8 mouse cellular contexts compared by ENCODE assay signal in genomic region chrX:48455018-48455417, GRCm38 (mm10). TPM values are rescaled to one million over a fixed set of nuclear protein-coding genes. Genes with fewer than 3 reads are reported as not detected.
DNase-seq lines count a peak whose midpoint lies in the region; ATAC-seq and TF ChIP-seq lines count a peak whose summit lies in the region.

No protein-coding gene starts in this region.

- WGBS in heart, embryonic 16.5 days: 13% methylated on average over 9 of the region's 9 CpGs
- WGBS in embryonic facial prominence, embryonic 13.5 days: 55% methylated on average over 9 of the region's 9 CpGs
- 17% methylated on average over 9 of the region's 9 CpGs for WGBS in liver, embryonic 15.5 days (ENCODE audit: insufficient replicate concordance)
- 36% methylated on average over 9 of the region's 9 CpGs for WGBS in forebrain, embryonic 10.5 days

- H3K27ac ChIP-seq in heart, embryonic 16.5 days (ENCODE audit: low read length): peak overlapping the region; percentile 94
- H3K27ac ChIP-seq in embryonic facial prominence, embryonic 13.5 days: no peak overlapping the region
- no peak overlapping the region for H3K27ac ChIP-seq in liver, embryonic 15.5 days (replicated peaks)
- no peak overlapping the region for H3K27ac ChIP-seq in left cerebral cortex, adult 2 months
- H3K27ac ChIP-seq in forebrain, embryonic 10.5 days: no peak overlapping the region

- peak overlapping the region; percentile 72 for H3K4me3 ChIP-seq in heart, embryonic 16.5 days (ENCODE audit: low read length)
- H3K4me3 ChIP-seq in embryonic facial prominence, embryonic 13.5 days: no peak overlapping the region
- H3K4me3 ChIP-seq in liver, embryonic 15.5 days (replicated peaks): no peak overlapping the region
- no peak overlapping the region for H3K4me3 ChIP-seq in left cerebral cortex, adult 2 months
- H3K4me3 ChIP-seq in forebrain, embryonic 10.5 days: no peak overlapping the region

- H3K36me3 ChIP-seq in heart, embryonic 16.5 days (ENCODE audit: control insufficient read depth, insufficient read depth): no peaks in the 10 kb centered on the region
- no peaks in the 10 kb centered on the region for H3K36me3 ChIP-seq in embryonic facial prominence, embryonic 13.5 days
- no peaks in the 10 kb centered on the region for H3K36me3 ChIP-seq in liver, embryonic 15.5 days (replicated peaks)
- H3K36me3 ChIP-seq in forebrain, embryonic 10.5 days (replicated peaks): no peaks in the 10 kb centered on the region

- DNase-seq in heart, postnatal 25 days (ENCODE audit: low spot score): no peak
- DNase-seq in CD4-positive helper T cell, adult 2 months (ENCODE audit: low read depth, low spot score): peak; percentile 50
- no peak for DNase-seq in left cerebral cortex, adult 2 months (ENCODE audit: extremely low spot score in 1 of 2, low spot score in 2 of 2)
- no peak for DNase-seq in right cerebral cortex, adult 2 months (ENCODE audit: low spot score in 2 of 2)
- no peak for DNase-seq in forebrain, embryonic 10.5 days (ENCODE audit: extremely low spot score, low spot score)

- peak overlapping the region; percentile 76 for H3K9ac ChIP-seq in heart, embryonic 16.5 days (ENCODE audit: low read length)
- H3K9ac ChIP-seq in embryonic facial prominence, embryonic 13.5 days: no peak overlapping the region
- H3K9ac ChIP-seq in liver, embryonic 15.5 days: no peak overlapping the region

- no peak for ATAC-seq in heart, embryonic 16.5 days (replicated peaks; ENCODE audit: extremely low read depth, insufficient read depth, low FRiP score)
- no peak for ATAC-seq in embryonic facial prominence, embryonic 13.5 days (ENCODE audit: insufficient number of reproducible peaks, insufficient read depth, low FRiP score, low TSS enrichment, low read depth)
- ATAC-seq in liver, embryonic 15.5 days (ENCODE audit: insufficient read depth): no peak

- H3K27me3 ChIP-seq in heart, embryonic 16.5 days (ENCODE audit: control insufficient read depth, insufficient read depth, low read length): no peaks in the 10 kb centered on the region
- peaks cover 17% of the 10 kb centered on the region for H3K27me3 ChIP-seq in embryonic facial prominence, embryonic 13.5 days
- peaks cover 16% of the 10 kb centered on the region for H3K27me3 ChIP-seq in liver, embryonic 15.5 days
- H3K27me3 ChIP-seq in forebrain, embryonic 10.5 days (ENCODE audit: poor library complexity, severe bottlenecking): peaks cover 71% of the 10 kb centered on the region

- no peak for TF ChIP-seq CTCF in left cerebral cortex, adult 2 months (IDR thresholded peaks at IDR 0.05)

- peak overlapping the region; percentile 65 for H3K4me2 ChIP-seq in heart, embryonic 16.5 days (ENCODE audit: low read depth, low read length)
- peak overlapping the region; percentile 58 for H3K4me2 ChIP-seq in embryonic facial prominence, embryonic 13.5 days
- peak overlapping the region; percentile 79 for H3K4me2 ChIP-seq in liver, embryonic 15.5 days

- no peaks in the 10 kb centered on the region for H3K9me3 ChIP-seq in heart, embryonic 16.5 days (replicated peaks; ENCODE audit: control insufficient read depth, low read length)
- no peaks in the 10 kb centered on the region for H3K9me3 ChIP-seq in embryonic facial prominence, embryonic 13.5 days
- H3K9me3 ChIP-seq in liver, embryonic 15.5 days (replicated peaks): no peaks in the 10 kb centered on the region
- peaks cover 4% of the 10 kb centered on the region; the same call in 1 of the 2 replicates for H3K9me3 ChIP-seq in forebrain, embryonic 10.5 days

- intact Hi-C loops in heart, postnatal 25 days (cut with DNase I): loop anchor here (2.0 kb wide), 1 partner anchor 30 kb away; no protein-coding TSS in a partner anchor
- intact Hi-C loops in left cerebral cortex, adult 2 months (cut with DNase I): no loop called here

- H3K4me1 ChIP-seq in heart, embryonic 16.5 days (ENCODE audit: control insufficient read depth, insufficient read depth, low read length): peaks cover 20% of the 10 kb centered on the region
- no peaks in the 10 kb centered on the region for H3K4me1 ChIP-seq in embryonic facial prominence, embryonic 13.5 days
- H3K4me1 ChIP-seq in liver, embryonic 15.5 days (replicated peaks): peaks cover 26% of the 10 kb centered on the region
- peaks cover 15% of the 10 kb centered on the region for H3K4me1 ChIP-seq in forebrain, embryonic 10.5 days

RNA-seq across cellular contexts. Expression of gene Elf4, which starts 7.9 kb away (rescaled TPM):
- 10.0 and 10.1 TPM in 2 replicates for polyA plus RNA-seq in heart, embryonic 16.5 days (2015; fragmentation: Nextera tagmentation; extraction: Ambion mirVana)
- 1 to 10 TPM; 6.0 to 6.4 TPM for total RNA-seq in heart, postnatal 25 days (2021)
- 4.5 and 5.2 TPM in 2 replicates for polyA plus RNA-seq in embryonic facial prominence, embryonic 13.5 days (2015; fragmentation: Nextera tagmentation; extraction: Ambion mirVana)
- polyA plus RNA-seq in liver, embryonic 15.5 days (2015; fragmentation: Nextera tagmentation; extraction: Ambion mirVana): 2.3 and 2.4 TPM in 2 replicates
- total RNA-seq in left cerebral cortex, adult 2 months (2021): under 1 TPM; 0.63 to 0.84 TPM
- polyA plus RNA-seq in forebrain, embryonic 10.5 days (2016; fragmentation: Nextera tagmentation; extraction: Ambion mirVana): 2.0 and 2.9 TPM in 2 replicates

RNA-seq across cellular contexts. Expression of gene Aifm1, which starts 58.3 kb away (rescaled TPM):
- polyA plus RNA-seq in heart, embryonic 16.5 days (2015; fragmentation: Nextera tagmentation; extraction: Ambion mirVana): 123 and 139 TPM in 2 replicates
- total RNA-seq in heart, postnatal 25 days (2021): 100 to 1,000 TPM; 111 to 113 TPM
- 70.3 and 70.9 TPM in 2 replicates for polyA plus RNA-seq in embryonic facial prominence, embryonic 13.5 days (2015; fragmentation: Nextera tagmentation; extraction: Ambion mirVana)
- polyA plus RNA-seq in liver, embryonic 15.5 days (2015; fragmentation: Nextera tagmentation; extraction: Ambion mirVana): 55.5 and 59.5 TPM in 2 replicates
- total RNA-seq in left cerebral cortex, adult 2 months (2021): 10 to 100 TPM; 21.6 to 28.3 TPM
- polyA plus RNA-seq in forebrain, embryonic 10.5 days (2016; fragmentation: Nextera tagmentation; extraction: Ambion mirVana): 85.4 and 87.8 TPM in 2 replicates
